Mouse (Mus musculus): ENCODE data around the gene Sema4b.

Sema4b gene

GRCm38 (mm10) chr7:80178037-80178729 is 8.5 kb upstream of the Sema4b start:
- DNase-seq, result no peak

GRCm38 (mm10) chr7:80179327-80179726 is 7.3 kb upstream of the Sema4b start:
- DNase-seq, result no peak

GRCm38 (mm10) chr7:80179790-80180189 is 6.9 kb upstream of the Sema4b start:
- no peak for DNase-seq

- no peak for DNase-seq
Observed at GRCm38 (mm10) chr7:80180202-80180601, 6.4 kb upstream of the Sema4b start.

DNA sequence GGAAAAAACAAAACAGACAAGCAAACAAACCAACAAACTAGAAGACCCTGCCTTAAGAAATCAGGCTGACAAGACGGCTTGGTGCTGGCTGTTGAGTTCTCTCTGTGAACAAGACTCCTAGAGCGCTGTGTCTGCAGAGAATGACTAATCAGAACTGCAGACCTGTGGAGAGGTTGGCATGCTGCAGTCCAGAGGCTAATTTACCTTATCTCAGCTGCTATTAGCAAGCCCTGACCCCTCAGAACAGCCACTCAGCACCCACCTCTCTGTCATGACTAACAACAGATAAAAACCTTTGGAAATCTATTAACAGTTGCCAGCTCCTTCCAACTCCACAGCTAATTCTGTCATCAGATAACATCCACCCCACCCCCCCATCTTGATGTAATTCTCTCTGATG is 5.6 kb upstream of the Sema4b start:
- no peak for DNase-seq

- no peak for DNase-seq
Observed at GRCm38 (mm10) chr7:80182139-80182538, 4.5 kb upstream of the Sema4b start.

GRCm38 (mm10) chr7:80183466-80183865 is 3.2 kb upstream of the Sema4b start:
- no peak for DNase-seq

GRCm38 (mm10) chr7:80183969-80184368 is 2.7 kb upstream of the Sema4b start:
- no peak for DNase-seq

- no peak for DNase-seq
Observed at GRCm38 (mm10) chr7:80184551-80184950, 2.1 kb upstream of the Sema4b start.

- DNase-seq, result no peak
Observed at GRCm38 (mm10) chr7:80184968-80185367, 1.7 kb upstream of the Sema4b start.

DNA sequence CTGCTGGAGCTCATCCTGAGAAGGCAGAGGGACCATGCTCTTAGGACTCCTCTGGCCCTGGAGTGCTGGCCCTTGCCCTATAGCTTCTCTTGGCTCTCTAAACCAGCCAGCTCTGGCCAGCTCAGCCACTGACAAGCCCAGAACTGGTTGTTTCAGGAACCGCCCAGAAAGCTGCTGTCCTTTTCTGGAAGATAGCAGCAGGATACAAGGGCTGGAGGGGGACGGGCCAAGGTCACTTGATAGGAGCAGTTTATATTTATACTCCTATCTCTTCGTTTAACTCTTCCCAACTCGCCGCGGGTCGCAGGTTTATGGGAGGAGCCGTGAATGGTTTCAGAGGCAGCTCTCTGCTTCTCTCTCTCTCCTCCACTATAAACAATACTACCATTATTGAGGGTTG is 620 bp upstream of the Sema4b start:
- no peak for DNase-seq

DNA sequence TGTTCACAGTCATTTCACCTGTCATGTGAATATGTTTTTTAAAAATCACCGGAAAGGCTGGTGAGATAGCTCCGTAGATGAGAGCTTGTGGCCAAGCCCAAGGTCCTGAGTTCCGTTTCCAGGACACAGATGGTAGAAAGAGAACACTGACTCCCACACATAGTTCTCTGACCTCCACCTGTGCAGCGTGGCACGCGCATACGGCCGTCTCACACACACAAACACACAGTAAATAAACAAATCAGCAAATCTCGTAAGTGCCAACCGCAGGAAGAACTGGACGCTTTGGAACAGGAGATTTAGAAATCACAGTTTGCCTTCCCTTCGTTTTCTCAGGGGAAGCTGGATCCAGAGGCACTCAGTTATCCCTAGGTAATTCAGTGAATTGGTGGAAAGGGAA is 860 bp downstream of the Sema4b start:
- DNase-seq, result no peak

GRCm38 (mm10) chr7:80188579-80189125 is 2.0 kb downstream of the Sema4b start:
- no peak for DNase-seq

DNA sequence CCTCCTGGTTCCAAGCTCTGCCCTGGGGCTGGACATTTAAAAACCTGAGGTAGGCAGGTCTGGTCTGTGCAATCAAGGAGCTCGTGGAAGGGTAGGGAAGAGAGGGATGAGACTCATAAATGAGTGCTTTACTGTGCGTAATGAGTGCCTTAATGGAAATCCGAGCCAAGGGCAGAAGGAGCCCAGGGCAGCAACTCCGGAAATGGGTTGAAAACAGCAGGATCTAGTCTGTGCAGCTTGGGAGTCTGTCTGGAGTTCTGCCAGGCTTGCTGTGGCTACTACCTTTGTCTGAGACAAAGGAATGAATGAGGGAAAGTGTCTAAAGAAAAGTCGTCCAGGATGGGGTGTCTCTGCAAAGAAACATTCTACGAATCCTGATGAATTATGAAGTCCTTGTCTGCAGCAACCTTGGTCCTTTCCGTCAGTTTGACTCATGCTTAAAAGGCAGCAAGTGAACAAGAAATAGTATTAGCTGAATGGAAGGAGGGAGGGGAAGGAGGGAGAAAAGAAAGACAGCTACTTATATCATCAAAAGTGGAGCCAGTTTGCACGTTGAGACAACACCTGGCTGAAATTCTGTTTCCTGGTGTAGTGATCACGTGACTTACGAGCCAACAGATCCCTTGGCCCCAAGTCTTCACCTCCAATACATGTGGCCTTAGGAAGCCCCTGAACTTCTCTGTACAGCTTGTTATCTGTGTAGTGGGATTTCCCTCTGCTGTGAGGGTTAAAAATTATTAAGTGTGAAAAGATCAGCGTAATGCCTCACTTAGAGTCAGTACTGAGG is 2.7 kb downstream of the Sema4b start:
- DNase-seq, result no peak

- DNase-seq, result no peak
Observed at GRCm38 (mm10) chr7:80191455-80191854, 4.8 kb downstream of the Sema4b start.

- peak; percentile 69 for DNase-seq
Observed at GRCm38 (mm10) chr7:80192226-80193061, 5.8 kb downstream of the Sema4b start.

DNA sequence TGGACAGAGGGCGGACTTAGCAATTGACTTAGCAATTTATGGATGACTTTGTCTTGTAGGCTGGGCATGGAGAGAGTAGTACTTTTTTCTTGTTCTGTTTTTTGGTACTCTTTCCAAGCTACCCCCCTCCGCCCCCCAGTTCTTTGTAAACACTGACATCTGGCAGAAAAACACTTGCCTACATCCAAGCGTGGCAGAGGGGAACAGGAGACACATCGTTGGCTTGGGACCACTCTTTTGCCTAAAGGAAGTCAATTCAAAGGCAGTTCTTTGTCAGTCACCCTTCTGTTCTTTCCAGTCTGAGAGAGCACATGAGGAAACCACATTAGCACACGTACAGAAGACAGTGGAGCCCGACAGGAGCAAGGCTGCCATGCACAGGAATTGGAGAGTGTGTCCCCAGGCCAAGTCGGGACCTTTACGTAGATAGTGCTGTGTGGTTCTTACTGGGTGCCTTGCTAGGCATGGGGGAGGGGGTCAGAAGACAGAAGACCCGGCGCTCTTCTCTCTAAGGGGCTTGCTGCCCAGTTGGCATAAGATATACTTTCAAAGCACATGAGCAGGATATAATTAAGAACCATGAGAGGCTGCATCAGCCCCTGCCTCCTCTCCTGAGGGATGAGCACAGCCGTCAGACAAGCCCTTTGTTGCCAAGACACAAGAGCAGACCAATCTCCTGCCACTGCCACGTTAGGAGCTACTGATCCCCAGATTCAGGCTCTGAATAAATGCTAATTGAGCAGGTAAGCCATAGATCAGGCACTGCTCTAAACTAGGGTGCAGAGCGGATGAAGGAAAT is 7.5 kb downstream of the Sema4b start:
- DNase-seq, result no peak

DNA sequence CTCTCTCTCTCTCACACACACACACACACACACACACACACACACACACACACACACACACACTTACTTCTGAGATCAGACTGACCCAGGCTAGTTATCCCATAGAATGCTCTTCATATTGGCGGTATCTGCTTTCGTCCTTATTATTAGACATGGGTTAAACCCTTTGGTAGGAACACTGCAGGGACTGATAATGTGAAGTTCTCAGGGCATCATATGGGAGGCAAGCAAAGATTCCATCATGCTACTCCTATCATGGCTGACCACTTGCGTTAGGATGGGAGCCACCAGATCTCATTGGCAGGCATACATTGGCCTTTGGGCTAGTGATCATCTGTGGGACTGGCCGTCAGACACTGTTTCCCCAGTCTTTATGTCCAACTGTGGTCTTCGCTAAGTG is 8.5 kb downstream of the Sema4b start:
- no peak for DNase-seq

DNA sequence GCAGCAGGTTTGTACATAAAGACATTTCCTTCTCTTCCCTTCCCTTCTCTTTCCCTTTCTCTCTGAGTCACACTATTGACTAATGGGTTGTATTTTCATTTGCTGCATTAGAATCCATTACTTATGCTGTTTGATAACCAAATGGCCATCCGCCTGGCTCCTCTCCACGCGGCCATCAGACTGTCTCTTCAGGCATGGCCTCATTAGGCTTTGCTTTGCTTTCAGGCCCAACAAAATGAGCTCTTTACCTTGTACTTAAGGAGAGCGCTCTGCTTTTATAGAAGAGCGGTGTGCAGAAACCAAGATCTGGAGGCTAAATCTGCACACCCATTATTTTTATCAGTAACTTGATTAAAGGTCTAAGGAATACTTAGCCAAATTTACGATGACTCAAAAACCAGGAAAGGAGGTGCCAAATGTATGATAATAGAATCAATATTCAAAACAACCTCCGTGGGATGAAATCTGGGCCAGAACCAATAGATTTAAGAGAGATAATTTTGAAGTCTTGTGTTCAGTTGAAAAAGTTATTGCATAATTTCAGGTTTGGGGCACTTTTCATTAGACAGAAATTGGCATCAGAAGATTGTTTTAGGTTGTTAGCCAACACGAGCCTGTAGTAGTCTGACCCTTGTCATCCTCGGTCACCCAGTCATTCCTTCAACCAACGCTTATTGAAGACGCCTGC is 9.1 kb downstream of the Sema4b start:
- no peak for DNase-seq

GRCm38 (mm10) chr7:80197371-80197770 is 10.7 kb downstream of the Sema4b start:
- DNase-seq, result no peak

- DNase-seq, result peak; percentile 69
Observed at GRCm38 (mm10) chr7:80197941-80198778, 11.5 kb downstream of the Sema4b start.

Data from right cerebral cortex, postnatal 14 days (tissue).